Mouse (Mus musculus): Measurements from ENCODE around the gene Sgcd.

GRCm38 (mm10) chr11:47268556-47268955, 720.2 kb downstream of the Sgcd start:
- TF ChIP-seq CTCF (IDR thresholded peaks at IDR 0.05; ENCODE audit: borderline replicate concordance, extremely low read depth, insufficient read depth, insufficient read length) = no peak
- no peak for TF ChIP-seq POLR2A (IDR thresholded peaks at IDR 0.05; ENCODE audit: borderline replicate concordance, extremely low read depth, insufficient read depth, insufficient read length, poor library complexity, severe bottlenecking)
